Mouse (Mus musculus) liver, postnatal 0 days (tissue): ENCODE results near the gene Nlrx1.
A peak's percentile ranks its signal among the peaks of the same experiment; 100 is the strongest.

Source experiments
- CTCF ChIP-seq: sonication (generic); IDR thresholded peaks from 2 replicates; pipeline ENCODE4 v1.5.1; 2016; ENCODE audit warnings: antibody characterized with exemption, low read depth
- EP300 ChIP-seq: IDR thresholded peaks from 2 replicates; pipeline ENCODE4 v1.6.1; 2016; ENCODE audit warnings: antibody characterized with exemption, low read depth, mild to moderate bottlenecking

DNA sequence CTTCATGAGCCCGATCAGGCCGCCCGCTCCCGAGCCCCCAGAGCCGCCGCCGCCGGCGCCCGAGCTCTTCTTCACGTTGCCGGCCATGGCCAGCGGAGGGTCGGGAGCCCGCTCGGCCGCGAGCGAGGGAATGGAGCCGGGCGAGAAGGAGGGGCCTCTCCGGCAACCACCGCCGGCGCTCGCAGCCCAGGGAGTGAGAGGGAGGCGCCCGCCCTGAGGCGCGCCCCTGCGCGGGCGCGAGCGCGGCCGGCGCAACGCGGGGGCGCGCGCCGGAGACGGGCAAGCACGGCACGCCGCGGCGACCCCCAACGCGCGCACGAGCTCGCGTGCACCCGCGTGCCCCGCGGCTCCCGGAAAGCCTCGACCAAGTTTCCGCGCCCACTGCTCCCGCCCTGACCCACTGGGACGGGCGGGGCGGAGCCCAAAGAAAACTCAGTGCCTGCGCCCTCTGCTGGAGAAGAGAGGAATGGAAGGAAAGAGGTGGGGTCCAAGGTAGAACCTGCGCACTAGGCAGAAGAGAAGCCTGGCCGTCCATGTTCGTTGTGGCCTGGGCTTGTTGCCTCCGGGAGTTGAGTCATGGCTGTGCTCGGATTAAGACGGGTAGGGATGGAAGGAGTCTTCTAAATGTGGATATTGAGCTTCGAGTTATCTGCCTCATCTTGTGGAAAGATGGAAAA is 34.5 kb downstream of the Nlrx1 start, which contains the start of gene Cbl:
- TF ChIP-seq CTCF (peak; percentile 99), EP300 (no peak)
